Mouse (Mus musculus) liver, embryonic 14 days (tissue): ENCODE data around the gene Wfdc2. TPM values are rescaled to one million over a fixed set of nuclear protein-coding genes. Genes with fewer than 3 reads are reported as not detected.

Source experiments
- polyA plus RNA-seq: library from polyadenylated mRNA; depleted of rRNA; stranded (reverse); fragments of >200 nt; gene quantifications from 2 replicates; pipeline ENCODE4 v1.2.3, GENCODE M21; 2012; rRNA removed

Gene Wfdc2
- 0.70 and 1.2 TPM in 2 replicates for polyA plus RNA-seq

DNA sequence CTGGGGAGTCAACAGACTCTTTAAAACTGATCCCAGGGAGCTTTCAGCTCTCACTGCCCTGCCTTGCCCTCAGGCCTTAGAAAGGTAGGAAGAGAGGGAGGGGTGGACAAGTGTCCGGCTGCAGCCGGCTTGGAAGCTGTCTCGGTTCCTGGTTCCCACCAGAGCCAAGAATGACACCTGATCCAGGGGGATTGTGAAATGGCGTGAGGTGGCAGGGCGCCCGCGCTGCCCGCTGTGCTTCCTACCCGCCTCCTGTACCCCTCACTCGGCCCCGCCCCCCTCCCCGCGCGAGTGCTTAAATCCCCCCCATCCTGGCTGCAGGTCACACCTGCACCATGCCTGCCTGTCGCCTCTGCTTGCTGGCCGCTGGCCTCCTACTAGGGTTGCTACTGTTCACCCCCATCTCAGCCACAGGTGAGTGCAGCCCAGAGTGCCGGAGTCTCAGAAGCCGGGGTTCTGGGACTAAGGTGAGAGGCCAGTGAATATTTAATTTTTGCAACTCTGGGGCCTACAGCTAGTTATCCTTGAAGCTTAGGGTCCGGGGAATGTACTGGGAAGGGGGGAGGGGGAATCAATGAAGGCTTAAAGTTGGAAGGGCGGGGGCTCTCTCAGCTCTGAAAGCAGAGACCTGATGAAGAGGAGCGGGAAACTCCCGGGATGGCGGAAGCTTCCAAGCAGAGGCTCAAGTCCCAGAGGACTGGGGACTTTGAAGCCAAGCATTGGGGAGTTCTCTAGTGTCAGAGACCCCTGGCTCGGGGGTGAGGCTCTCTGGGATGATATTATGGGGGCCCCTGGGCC lies at the start of gene Wfdc2:
TSS of gene Wfdc2 (plus strand) at position 23 of the 798 bp plus-strand sequence.

DNA sequence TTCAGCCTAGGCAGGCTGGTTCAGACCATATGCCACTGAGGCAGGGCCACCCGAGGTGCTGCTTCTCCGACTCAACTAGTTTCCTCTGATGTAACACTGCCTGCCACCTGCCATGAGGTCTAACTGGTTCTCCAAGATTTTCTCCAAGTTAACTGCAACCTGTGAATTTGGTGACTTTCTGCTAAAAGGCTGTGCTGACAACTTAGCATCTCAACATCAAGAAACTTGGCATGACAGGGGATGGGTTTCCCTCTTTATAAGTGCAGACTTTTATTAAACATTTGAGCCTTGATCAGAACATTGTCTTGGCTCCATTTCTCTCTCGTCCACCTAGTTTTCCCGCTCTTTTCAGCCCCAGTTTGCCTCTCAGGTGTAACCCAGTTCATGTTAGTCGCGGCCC lies 11.1 kb downstream of the Wfdc2 start, which contains the start of gene Spint3:
TSS of gene Spint3 (minus strand) at position 101 of the 400 bp plus-strand sequence.

DNA sequence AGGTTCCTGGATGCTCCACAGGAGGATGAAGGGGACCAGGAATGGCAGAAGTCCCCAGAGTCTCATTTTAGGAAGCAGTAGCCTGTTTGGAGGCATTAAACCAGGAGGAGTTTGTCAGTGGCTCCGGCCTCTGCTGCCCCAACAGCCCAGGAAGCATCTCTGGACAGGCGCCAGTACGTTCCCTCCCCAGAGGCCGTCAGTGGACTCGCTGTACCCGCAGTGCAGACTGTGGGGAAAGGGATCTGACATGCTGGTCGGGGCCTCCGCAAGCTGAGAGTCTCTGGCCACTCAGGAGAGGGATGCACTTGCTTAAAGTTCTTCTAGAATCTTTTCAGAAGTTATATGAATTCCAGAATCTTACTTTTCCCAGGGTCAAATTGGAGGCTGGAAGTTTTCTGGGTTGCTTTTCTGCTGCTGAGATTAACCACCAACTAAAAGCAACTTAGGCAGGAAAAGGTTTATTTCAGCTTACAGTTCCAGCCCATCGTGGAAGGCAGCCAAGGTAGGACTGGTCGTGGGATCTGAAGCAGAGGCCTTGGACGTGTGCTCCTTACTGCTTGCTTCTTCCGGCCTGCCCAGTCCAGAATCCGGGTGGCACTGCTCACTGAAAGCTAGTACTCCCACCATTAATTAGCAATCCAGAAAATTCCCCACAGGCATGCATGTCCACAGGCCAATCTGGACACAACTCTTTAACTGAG lies 23.0 kb downstream of the Wfdc2 start, which contains the start of gene Wfdc6a:
TSS of gene Wfdc6a (minus strand) at position 423 of the 701 bp plus-strand sequence.

DNA sequence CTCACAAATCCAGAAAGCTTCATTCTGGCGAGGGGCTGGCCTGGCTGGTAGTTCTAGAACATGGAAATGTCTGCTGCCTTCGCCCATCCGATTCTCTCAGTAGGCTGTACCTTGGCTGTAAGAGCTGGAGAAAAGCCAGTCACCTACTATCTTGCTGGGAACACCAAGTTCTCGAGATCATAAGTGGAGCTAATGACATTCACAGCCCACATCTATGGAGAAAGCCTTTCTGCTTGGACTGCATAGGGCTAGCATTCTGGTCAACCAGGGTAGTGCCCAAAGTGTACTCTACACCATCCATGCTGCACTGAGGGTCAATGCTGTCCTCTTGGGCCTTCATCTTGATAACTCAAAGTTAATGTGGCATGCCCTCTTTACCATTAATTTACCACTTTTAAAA lies 31.3 kb downstream of the Wfdc2 start, which contains the start of gene Eppin:
TSS of gene Eppin (minus strand) at position 101 of the 400 bp plus-strand sequence.

DNA sequence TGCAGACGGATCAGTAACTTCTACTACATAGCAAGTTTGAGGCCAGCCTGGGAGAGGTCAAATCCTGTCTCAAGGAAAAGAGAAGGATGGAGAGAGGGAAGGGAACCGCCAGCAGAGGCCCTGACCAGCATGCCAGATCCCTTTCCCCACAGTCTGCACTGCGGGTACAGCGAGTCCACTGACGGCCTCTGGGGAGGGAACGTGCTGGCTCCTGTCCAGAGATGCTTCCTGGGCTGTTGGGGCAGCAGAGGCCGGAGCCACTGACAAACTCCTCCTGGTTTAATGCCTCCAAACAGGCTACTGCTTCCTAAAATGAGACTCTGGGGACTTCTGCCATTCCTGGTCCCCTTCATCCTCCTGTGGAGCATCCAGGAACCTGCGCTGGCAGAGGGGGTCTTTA lies 51.3 kb downstream of the Wfdc2 start, which contains the start of the genes Wfdc6b and Wfdc8:
TSS of gene Wfdc6b (plus strand) at position 52 of the 400 bp plus-strand sequence.
TSS of gene Wfdc8 (minus strand) at position 156 of the 400 bp plus-strand sequence.

Other genes starting within 250 kb of the Wfdc2 start
- not detected in 2 replicates for gene Svs6, start 245.7 kb upstream of the Wfdc2 start, polyA plus RNA-seq
- not detected in 2 replicates for gene Svs5, start 229.7 kb upstream of the Wfdc2 start, polyA plus RNA-seq
- 8.6 and 9.0 TPM in 2 replicates for gene Slpi, start 173.3 kb upstream of the Wfdc2 start, polyA plus RNA-seq
- 0.07 TPM in 1 of 2 replicates, not detected in the other for gene Rbpjl, start 159.3 kb upstream of the Wfdc2 start, polyA plus RNA-seq
- 0.06 and 0.24 TPM in 2 replicates for gene Matn4, start 157.3 kb upstream of the Wfdc2 start, polyA plus RNA-seq
- gene Sdc4, start 118.5 kb upstream of the Wfdc2 start, polyA plus RNA-seq = 10.9 and 13.1 TPM in 2 replicates
- gene Sys1, start 105.4 kb upstream of the Wfdc2 start, polyA plus RNA-seq = 13.3 and 16.2 TPM in 2 replicates
- gene Gm20458, start 101.4 kb upstream of the Wfdc2 start, polyA plus RNA-seq = 0.15 and 0.50 TPM in 2 replicates
- gene Trp53tg5, start 88.7 kb upstream of the Wfdc2 start, polyA plus RNA-seq = not detected in 2 replicates
- 5.0 and 5.1 TPM in 2 replicates for gene Dbndd2, start 76.3 kb upstream of the Wfdc2 start, polyA plus RNA-seq
- 16.7 and 21.2 TPM in 2 replicates for gene Pigt, start 64.9 kb upstream of the Wfdc2 start, polyA plus RNA-seq
- not detected in 2 replicates for gene Spint3, start 11.0 kb downstream of the Wfdc2 start, polyA plus RNA-seq
- gene Wfdc6a, start 23.0 kb downstream of the Wfdc2 start, polyA plus RNA-seq = 0.07 TPM in 1 of 2 replicates, not detected in the other
- not detected in 2 replicates for gene Eppin, start 31.2 kb downstream of the Wfdc2 start, polyA plus RNA-seq
- gene Wfdc6b, start 51.1 kb downstream of the Wfdc2 start, polyA plus RNA-seq = not detected in 2 replicates
- not detected in 2 replicates for gene Wfdc8, start 51.2 kb downstream of the Wfdc2 start, polyA plus RNA-seq
- gene Wfdc16, start 76.4 kb downstream of the Wfdc2 start, polyA plus RNA-seq = not detected in 2 replicates
- not detected in 2 replicates for gene Wfdc10, start 93.6 kb downstream of the Wfdc2 start, polyA plus RNA-seq
- not detected in 2 replicates for gene Wfdc9, start 94.2 kb downstream of the Wfdc2 start, polyA plus RNA-seq
- not detected in 2 replicates for gene Wfdc11, start 111.7 kb downstream of the Wfdc2 start, polyA plus RNA-seq
- not detected in 2 replicates for gene Wfdc13, start 122.7 kb downstream of the Wfdc2 start, polyA plus RNA-seq
- not detected in 2 replicates for gene Spint4, start 136.1 kb downstream of the Wfdc2 start, polyA plus RNA-seq
- not detected in 2 replicates for gene Spint5, start 152.9 kb downstream of the Wfdc2 start, polyA plus RNA-seq
- 1.6 and 1.7 TPM in 2 replicates for gene Wfdc3, start 183.5 kb downstream of the Wfdc2 start, polyA plus RNA-seq
- 26.6 and 27.2 TPM in 2 replicates for gene Dnttip1, start 183.6 kb downstream of the Wfdc2 start, polyA plus RNA-seq
- gene Ube2c, start 207.5 kb downstream of the Wfdc2 start, polyA plus RNA-seq = 386 and 491 TPM in 2 replicates
- 0.45 and 15.8 TPM in 2 replicates for gene Tnnc2, start 217.6 kb downstream of the Wfdc2 start, polyA plus RNA-seq
- gene Snx21, start 223.4 kb downstream of the Wfdc2 start, polyA plus RNA-seq = 2.3 and 2.4 TPM in 2 replicates
- gene Acot8, start 242.5 kb downstream of the Wfdc2 start, polyA plus RNA-seq = 19.0 and 20.4 TPM in 2 replicates
- gene Zswim3, start 242.7 kb downstream of the Wfdc2 start, polyA plus RNA-seq = 2.2 and 2.4 TPM in 2 replicates